In the genomic region with DNA sequence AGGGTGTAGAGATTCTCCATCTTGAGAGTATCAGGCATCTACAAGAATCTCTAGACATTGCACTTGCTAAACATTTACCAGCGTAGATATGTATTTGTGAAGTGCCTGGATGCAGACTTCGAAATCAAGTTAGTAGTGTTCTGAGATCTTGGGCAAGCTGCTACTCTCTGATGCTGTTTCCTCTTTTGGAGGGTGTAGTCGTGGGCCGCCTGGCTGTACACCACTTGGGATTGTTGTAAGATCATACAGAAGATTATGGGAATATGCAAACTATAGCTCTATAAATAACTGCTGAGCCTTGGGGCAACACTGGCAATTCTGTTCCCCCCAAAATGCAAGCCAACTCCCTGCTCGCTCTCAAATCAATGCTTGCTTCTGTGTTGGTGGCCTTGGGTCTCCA, we compare ENCODE assay signal across 25 mouse cellular contexts. TPM values are rescaled to one million over a fixed set of nuclear protein-coding genes. Genes with fewer than 3 reads are reported as not detected.
"Had no signal": no experiment of that assay in that cellular context is flagged by ENCODE, and none has a peak within 500 bp of the region (broad histone marks: within the 10 kb centered on the region; RNA-seq: fewer than 3 reads in every experiment).

No protein-coding gene starts in this region.

- H3K36me3 ChIP-seq: neural tube, embryonic 12.5 days; neural tube, embryonic 13.5 days; neural tube, embryonic 15.5 days; stomach, embryonic 15.5 days had no signal

- DNase-seq: retina, postnatal 1 day; right cerebral cortex, adult 18-20 months; right cerebral cortex, postnatal 14 days; right cerebral cortex, postnatal 25 days; right cerebral cortex, postnatal 4 days; spleen, adult 18-20 months; thymus, adult 18-20 months; thymus, adult 2 months; thymus, postnatal 14 days; thymus, postnatal 25 days; thymus, postnatal 36 days; thymus, postnatal 4 days had no signal

- H3K27me3 ChIP-seq: neural tube, embryonic 12.5 days; neural tube, embryonic 13.5 days; neural tube, embryonic 15.5 days; stomach, embryonic 15.5 days had no signal

- H3K4me3 ChIP-seq: neural tube, embryonic 12.5 days; neural tube, embryonic 13.5 days; neural tube, embryonic 15.5 days; stomach, embryonic 15.5 days had no signal

- H3K4me1 ChIP-seq: neural tube, embryonic 12.5 days; neural tube, embryonic 13.5 days; neural tube, embryonic 15.5 days; stomach, embryonic 15.5 days had no signal

- H3K27ac ChIP-seq: neural tube, embryonic 12.5 days; neural tube, embryonic 13.5 days; neural tube, embryonic 15.5 days; stomach, embryonic 15.5 days; stomach, postnatal 0 days had no signal

RNA-seq across cellular contexts. Expression of a gene that starts 3.0 kb away (rescaled TPM):
- total RNA-seq: neutrophil, adult 5-6 weeks had no signal
- polyA plus RNA-seq: neural tube, embryonic 12.5 days; neural tube, embryonic 13.5 days; neural tube, embryonic 14.5 days; neural tube, embryonic 15.5 days; small intestine, adult 2 months; spleen, adult 2 months; stomach, embryonic 14.5 days; stomach, embryonic 15.5 days; stomach, embryonic 16.5 days; stomach, postnatal 0 days; thymus, postnatal 0 days; urinary bladder, adult 2 months had no signal

RNA-seq across cellular contexts. Expression of a gene that starts 39.3 kb away (rescaled TPM):
- total RNA-seq: neutrophil, adult 5-6 weeks had no signal
- polyA plus RNA-seq: small intestine, adult 2 months; spleen, adult 2 months; stomach, embryonic 14.5 days had no signal
